Mouse (Mus musculus) left cerebral cortex, adult 6 months (tissue): Measurements from ENCODE around the gene Cops9. TPM values are rescaled to one million over a fixed set of nuclear protein-coding genes. Genes with fewer than 3 reads are reported as not detected.

Source experiments
- long read RNA-seq, 2 experiments: library from polyadenylated mRNA; unstranded; transcript quantifications; one replicate each; pipeline ENCODE4 v2.0.0; 2019 to 2020
- polyA plus RNA-seq: library from polyadenylated mRNA; unstranded; fragments of <200 nt; fragmentation: Nextera tagmentation; gene quantifications from 2 replicates; pipeline ENCODE4 v1.2.3, GENCODE M21; 2021

Gene Cops9
- polyA plus RNA-seq = 880 and 926 TPM in 2 replicates
- long read RNA-seq, experiment 1, transcript Cops9-201 (3 exons, 438 nt) = major isoform, 39 of 55 reads
- long read RNA-seq, experiment 1, transcript Cops9-204 (3 exons, 649 nt) = minor isoform, 7 of 55 reads
- long read RNA-seq, experiment 1, partial matches to known transcripts = 1 of 55 reads
- long read RNA-seq, experiment 1, other reads (novel, unspliced or antisense) = 5 of 55 reads
- long read RNA-seq, experiment 2, transcript Cops9-201 (3 exons, 438 nt) = major isoform, 396 of 450 reads
- long read RNA-seq, experiment 2, transcript Cops9-204 (3 exons, 649 nt) = minor isoform, 36 of 450 reads
- long read RNA-seq, experiment 2, partial matches to known transcripts = 0 of 450 reads
- long read RNA-seq, experiment 2, other reads (novel, unspliced or antisense) = 17 of 450 reads

GRCm38 (mm10) chr1:92641514-92642272, at the start of gene Cops9:
Gene Cops9 (minus strand): TSS chr1:92641985.

GRCm38 (mm10) chr1:92648673-92649072, 6.9 kb upstream of the Cops9 start, which contains the start of gene Otos:
Gene Otos (minus strand): TSS chr1:92648841.

DNA sequence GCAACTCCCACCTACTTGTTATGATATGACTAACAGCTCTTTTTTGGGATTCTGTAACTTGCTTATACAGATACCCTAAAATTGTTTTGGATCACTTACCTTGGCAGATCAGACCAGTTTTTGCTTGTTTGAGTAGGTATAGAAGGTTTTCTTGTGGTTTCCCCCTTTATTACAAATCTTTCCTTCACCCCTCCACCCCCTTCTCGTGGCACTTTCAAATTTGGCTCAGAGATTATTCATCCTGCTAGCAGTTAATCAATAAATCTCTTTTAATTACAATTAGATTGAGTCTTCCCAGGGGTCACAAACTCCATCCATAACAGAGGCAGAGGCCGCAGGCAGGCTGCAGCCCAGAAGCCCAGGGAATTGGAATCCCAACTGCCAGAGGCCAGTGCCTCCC, 24.3 kb downstream of the Cops9 start, which contains the start of gene Olfr12:
Olfr12 (plus strand) TSS at position 301 of the 400 bp plus-strand sequence.

GRCm38 (mm10) chr1:92605482-92605881, 36.3 kb downstream of the Cops9 start, which contains the start of gene Olfr1410:
Gene Olfr1410 (plus strand): TSS chr1:92605782.

DNA sequence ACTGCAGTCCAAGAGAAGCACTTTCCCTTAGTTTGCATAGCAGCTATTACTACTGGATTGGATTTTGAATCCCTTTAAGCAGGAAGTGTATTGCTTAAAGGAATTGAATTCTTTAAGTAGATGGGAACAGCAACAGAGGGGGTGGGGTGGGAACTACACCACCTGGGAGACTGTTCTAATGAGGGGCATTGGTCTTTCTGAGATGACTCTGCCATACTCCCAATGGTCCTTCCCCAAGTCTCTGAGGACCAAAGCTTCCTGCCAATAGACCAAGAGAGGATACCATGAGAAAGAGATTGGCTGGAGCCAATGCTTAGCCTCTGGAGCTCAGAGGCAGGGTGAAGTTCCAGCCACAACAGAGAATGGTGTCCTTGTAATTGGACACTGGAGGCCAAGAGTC, 47.7 kb downstream of the Cops9 start, which contains the start of gene Olfr1411:
Olfr1411 (plus strand) TSS at position 301 of the 400 bp plus-strand sequence.

Other genes starting within 250 kb of the Cops9 start
- 316 and 482 TPM in 2 replicates for gene Ndufa10, start 168.1 kb downstream of the Cops9 start, polyA plus RNA-seq
- gene Olfr1416, start 156.9 kb downstream of the Cops9 start, polyA plus RNA-seq = not detected in 2 replicates
- gene Olfr1415, start 145.9 kb downstream of the Cops9 start, polyA plus RNA-seq = not detected in 2 replicates
- not detected in 2 replicates for gene Olfr1414, start 123.3 kb downstream of the Cops9 start, polyA plus RNA-seq
- gene Olfr1413, start 70.7 kb downstream of the Cops9 start, polyA plus RNA-seq = not detected in 2 replicates
- gene Olfr1412, start 56.2 kb downstream of the Cops9 start, polyA plus RNA-seq = not detected in 2 replicates
- gene Olfr1411, start 47.6 kb downstream of the Cops9 start, polyA plus RNA-seq = not detected in 2 replicates
- not detected in 2 replicates for gene Olfr1410, start 36.2 kb downstream of the Cops9 start, polyA plus RNA-seq
- gene Olfr12, start 24.2 kb downstream of the Cops9 start, polyA plus RNA-seq = not detected in 2 replicates
- 0.46 and 0.63 TPM in 2 replicates for gene Otos, start 6.9 kb upstream of the Cops9 start, polyA plus RNA-seq
- 9.3 and 33.7 TPM in 2 replicates for gene Gpc1, start 189.7 kb upstream of the Cops9 start, polyA plus RNA-seq